8 mouse cellular contexts compared by ENCODE assay signal in genomic region chr3:89730350-89731331, GRCm38 (mm10). TPM values are rescaled to one million over a fixed set of nuclear protein-coding genes. Genes with fewer than 3 reads are reported as not detected.
DNase-seq lines count a peak whose midpoint lies in the region; ATAC-seq and TF ChIP-seq lines count a peak whose summit lies in the region.

No protein-coding gene starts in this region.

- peak; percentile 80; the same call in 1 of the 2 replicates for TF ChIP-seq POLR2A in spleen, adult 2 months (IDR thresholded peaks at IDR 0.05; ENCODE audit: low read depth, low read length)

- no peaks in the 10 kb centered on the region for H3K27me3 ChIP-seq in limb, embryonic 13.5 days
- H3K27me3 ChIP-seq in midbrain, embryonic 14.5 days (ENCODE audit: control insufficient read depth, insufficient read depth, low read length) = no peaks in the 10 kb centered on the region
- H3K27me3 ChIP-seq in spleen, adult 2 months (ENCODE audit: control insufficient read depth, insufficient read depth, low read length) = no peaks in the 10 kb centered on the region

- H3K4me2 ChIP-seq in limb, embryonic 13.5 days (replicated peaks) = peak overlapping the region; percentile 87
- H3K4me2 ChIP-seq in midbrain, embryonic 14.5 days (ENCODE audit: low read length) = peak overlapping the region; percentile 57

- peak overlapping the region; percentile 40; the same call in 1 of the 2 replicates for H3K27ac ChIP-seq in limb, embryonic 13.5 days
- no peak overlapping the region for H3K27ac ChIP-seq in midbrain, embryonic 14.5 days (replicated peaks; ENCODE audit: low read depth, low read length)
- peak overlapping the region; percentile 91 for H3K27ac ChIP-seq in spleen, adult 2 months (ENCODE audit: insufficient read depth, low read length)

- peak overlapping the region; percentile 69 for H3K4me3 ChIP-seq in limb, embryonic 13.5 days
- H3K4me3 ChIP-seq in midbrain, embryonic 14.5 days (replicated peaks; ENCODE audit: low read depth, low read length) = peak overlapping the region; percentile 33
- H3K4me3 ChIP-seq in spleen, adult 2 months (ENCODE audit: extremely low read depth, insufficient read depth, insufficient read length) = peak overlapping the region; percentile 78

- peaks cover 15% of the 10 kb centered on the region for H3K4me1 ChIP-seq in limb, embryonic 13.5 days
- H3K4me1 ChIP-seq in midbrain, embryonic 14.5 days (ENCODE audit: control insufficient read depth, insufficient read depth, low read length) = peaks cover 13% of the 10 kb centered on the region
- H3K4me1 ChIP-seq in spleen, adult 2 months (ENCODE audit: control insufficient read depth, insufficient read depth, insufficient read length) = peaks cover 15% of the 10 kb centered on the region; the same call in 1 of the 2 replicates

- 2% methylated on average over 32 of the region's 32 CpGs for WGBS in limb, embryonic 13.5 days
- 4% methylated on average over 32 of the region's 32 CpGs for WGBS in midbrain, embryonic 14.5 days
- under 1% methylated on average over 32 of the region's 32 CpGs for WGBS in spleen, adult 2 months

- no peaks in the 10 kb centered on the region for H3K9me3 ChIP-seq in limb, embryonic 13.5 days
- H3K9me3 ChIP-seq in midbrain, embryonic 14.5 days (ENCODE audit: control insufficient read depth, low read length) = no peaks in the 10 kb centered on the region

- peaks cover 11% of the 10 kb centered on the region for H3K36me3 ChIP-seq in limb, embryonic 13.5 days
- peaks cover 2% of the 10 kb centered on the region; the same call in 1 of the 2 replicates for H3K36me3 ChIP-seq in midbrain, embryonic 14.5 days (ENCODE audit: control insufficient read depth, insufficient read depth, low read length)
- peaks cover 6% of the 10 kb centered on the region; the same call in 1 of the 2 replicates for H3K36me3 ChIP-seq in spleen, adult 2 months (ENCODE audit: control insufficient read depth, insufficient read depth, low read length)

- peak; percentile 98 for ATAC-seq in inflammation-experienced regulatory T-cells, adult 6 months
- ATAC-seq in limb, embryonic 13.5 days (ENCODE audit: low FRiP score, low read depth) = peak; percentile 92
- no peak for ATAC-seq in midbrain, embryonic 14.5 days (ENCODE audit: low FRiP score, low TSS enrichment)

- peak; percentile 61 for DNase-seq in right cerebral cortex, adult 18-20 months
- DNase-seq in right cerebral cortex, postnatal 4 days = no peak
- peak; percentile 81 for DNase-seq in embryo, embryonic 10.5 days (ENCODE audit: low spot score)
- DNase-seq in gastrocnemius, postnatal 25 days = peak; percentile 82
- DNase-seq in midbrain, embryonic 14.5 days = peak; percentile 74
- peak; percentile 92 for DNase-seq in spleen, adult 2 months (ENCODE audit: low read depth in 1 of 2, low spot score in 2 of 2)

- TF ChIP-seq CTCF in spleen, adult 2 months (IDR thresholded peaks at IDR 0.05; ENCODE audit: extremely low read depth, insufficient read depth, insufficient read length, insufficient replicate concordance) = no peak

- peak overlapping the region; percentile 75 for H3K9ac ChIP-seq in limb, embryonic 13.5 days
- H3K9ac ChIP-seq in midbrain, embryonic 14.5 days (replicated peaks; ENCODE audit: low read length) = peak overlapping the region; percentile 40; the same call in 1 of the 2 replicates

RNA-seq across cellular contexts. Expression of gene Adar, which starts 15.8 kb away (rescaled TPM):
- total RNA-seq in gastrocnemius, postnatal 25 days (2021) = 1 to 10 TPM; 2.5 to 3.2 TPM
- 10 to 100 TPM; 48.4 to 57.6 (median 56.6) TPM for polyA plus RNA-seq in inflammation-experienced regulatory T-cells, adult 6 months (2017; shearing (Covaris generic))
- polyA plus RNA-seq in limb, embryonic 13.5 days (2015; fragmentation: Nextera tagmentation; extraction: Ambion mirVana) = 11.2 and 12.4 TPM in 2 replicates
- polyA plus RNA-seq in midbrain, embryonic 14.5 days (2014; fragmentation: Nextera tagmentation; extraction: Ambion mirVana) = 26.1 and 33.6 TPM in 2 replicates
- polyA plus RNA-seq in spleen, adult 2 months (2012; rRNA removed) = 40.5 and 45.0 TPM in 2 replicates

RNA-seq across cellular contexts. Expression of gene Chrnb2, which starts 33.8 kb away (rescaled TPM):
- total RNA-seq in gastrocnemius, postnatal 25 days (2021) = under 1 TPM; 0.11 to 0.13 TPM
- polyA plus RNA-seq in inflammation-experienced regulatory T-cells, adult 6 months (2017; shearing (Covaris generic)) = 1 to 10 TPM; 1.2 to 2.4 (median 1.9) TPM
- polyA plus RNA-seq in limb, embryonic 13.5 days (2015; fragmentation: Nextera tagmentation; extraction: Ambion mirVana) = 0.43 and 0.63 TPM in 2 replicates
- polyA plus RNA-seq in midbrain, embryonic 14.5 days (2014; fragmentation: Nextera tagmentation; extraction: Ambion mirVana) = 29.6 and 31.5 TPM in 2 replicates
- 1.4 and 1.6 TPM in 2 replicates for polyA plus RNA-seq in spleen, adult 2 months (2012; rRNA removed)

RNA-seq across cellular contexts. Expression of gene Ube2q1, which starts 42.8 kb away (rescaled TPM):
- 10 to 100 TPM; 11.8 to 14.9 TPM for total RNA-seq in gastrocnemius, postnatal 25 days (2021)
- 10 to 100 TPM; 12.9 to 18.9 (median 16.5) TPM for polyA plus RNA-seq in inflammation-experienced regulatory T-cells, adult 6 months (2017; shearing (Covaris generic))
- 11.3 and 11.5 TPM in 2 replicates for polyA plus RNA-seq in limb, embryonic 13.5 days (2015; fragmentation: Nextera tagmentation; extraction: Ambion mirVana)
- 22.2 and 25.0 TPM in 2 replicates for polyA plus RNA-seq in midbrain, embryonic 14.5 days (2014; fragmentation: Nextera tagmentation; extraction: Ambion mirVana)
- polyA plus RNA-seq in spleen, adult 2 months (2012; rRNA removed) = 23.8 and 26.5 TPM in 2 replicates
